ENCODE assay signal across 27 mouse cellular contexts in genomic region chr9:118718511-118718910, GRCm38 (mm10).
DNase-seq lines count a peak whose midpoint lies in the region; ATAC-seq and TF ChIP-seq lines count a peak whose summit lies in the region.
"Had no signal": no experiment of that assay in that cellular context is flagged by ENCODE, and none has a peak within 500 bp of the region (broad histone marks: within the 10 kb centered on the region; RNA-seq: fewer than 3 reads in every experiment).

No protein-coding gene starts in this region.

- no peak for TF ChIP-seq POLR2A in heart, adult 2 months (IDR thresholded peaks at IDR 0.05; ENCODE audit: insufficient read depth, low read depth, low read length)
- no peak for TF ChIP-seq POLR2A in thymus, adult 2 months (IDR thresholded peaks at IDR 0.05; ENCODE audit: control insufficient read depth, extremely low read depth, insufficient read depth, low read length, poor library complexity)

- intact Hi-C loops in heart, adult 2 months (cut with DNase I): no loop called here

- no peak for TF ChIP-seq CTCF in heart, adult 2 months (IDR thresholded peaks at IDR 0.05)
- no peak for TF ChIP-seq CTCF in thymus, adult 2 months (IDR thresholded peaks at IDR 0.05; ENCODE audit: borderline replicate concordance, control insufficient read depth, extremely low read depth, insufficient read depth, low read length, poor library complexity)
- no peak for TF ChIP-seq CTCF in intestine, postnatal 0 days (IDR thresholded peaks at IDR 0.05; ENCODE audit: low read depth)

- ATAC-seq in megakaryocyte, adult 5-6 weeks (ENCODE audit: poor library complexity, severe bottlenecking): no peak
- no peak for ATAC-seq in intestine, postnatal 0 days
- ATAC-seq: CD4-positive, CD25-positive, alpha-beta regulatory T cell, adult 4 months; forebrain, embryonic 16.5 days; hindbrain, postnatal 0 days had no signal

- WGBS in heart, adult 2 months: 93% methylated on average over 2 of the region's 2 CpGs
- WGBS in thymus, adult 2 months: 94% methylated on average over 2 of the region's 2 CpGs
- WGBS in intestine, postnatal 0 days: 76% methylated on average over 2 of the region's 2 CpGs

- peaks cover 18% of the 10 kb centered on the region for H3K4me1 ChIP-seq in heart, adult 2 months (ENCODE audit: control insufficient read depth, insufficient read depth, low read length)
- H3K4me1 ChIP-seq in thymus, adult 2 months (replicated peaks; ENCODE audit: control insufficient read depth, insufficient read depth, low read length): peaks cover 27% of the 10 kb centered on the region
- H3K4me1 ChIP-seq in intestine, postnatal 0 days (replicated peaks; ENCODE audit: control insufficient read depth, insufficient read depth, low read length): no peaks in the 10 kb centered on the region
- H3K4me1 ChIP-seq: embryonic facial prominence, embryonic 10.5 days; forebrain, embryonic 12.5 days had no signal

- no peaks in the 10 kb centered on the region for H3K9me3 ChIP-seq in intestine, postnatal 0 days (ENCODE audit: control insufficient read depth)
- H3K9me3 ChIP-seq: embryonic facial prominence, embryonic 10.5 days; embryonic facial prominence, embryonic 13.5 days; forebrain, embryonic 12.5 days; heart, embryonic 13.5 days had no signal

- H3K9ac ChIP-seq in heart, adult 2 months (ENCODE audit: low read depth, low read length): no peak overlapping the region
- H3K9ac ChIP-seq in intestine, postnatal 0 days (ENCODE audit: low read depth, low read length): no peak overlapping the region
- H3K9ac ChIP-seq: embryonic facial prominence, embryonic 13.5 days; forebrain, embryonic 12.5 days; heart, embryonic 13.5 days; hindbrain, embryonic 14.5 days had no signal

- H3K4me3 ChIP-seq in heart, adult 2 months: no peak overlapping the region
- H3K4me3 ChIP-seq in thymus, adult 2 months (ENCODE audit: control insufficient read depth, insufficient read depth, low read length): no peak overlapping the region
- no peak overlapping the region for H3K4me3 ChIP-seq in intestine, postnatal 0 days (ENCODE audit: low read depth, low read length)
- H3K4me3 ChIP-seq: embryonic facial prominence, embryonic 10.5 days; embryonic facial prominence, embryonic 13.5 days; erythroblast, embryonic 14.5 days; forebrain, embryonic 12.5 days; heart, embryonic 13.5 days had no signal

- peaks cover 9% of the 10 kb centered on the region for H3K36me3 ChIP-seq in heart, adult 2 months (ENCODE audit: control insufficient read depth, insufficient read depth, low read length)
- H3K36me3 ChIP-seq in thymus, adult 2 months (ENCODE audit: control insufficient read depth, insufficient read depth, low read length): no peaks in the 10 kb centered on the region
- H3K36me3 ChIP-seq in intestine, postnatal 0 days (ENCODE audit: control insufficient read depth, insufficient read depth): no peaks in the 10 kb centered on the region
- H3K36me3 ChIP-seq: forebrain, embryonic 12.5 days had no signal

- H3K27me3 ChIP-seq in heart, adult 2 months (ENCODE audit: control insufficient read depth, insufficient read depth, low read length): no peaks in the 10 kb centered on the region
- H3K27me3 ChIP-seq in thymus, adult 2 months (ENCODE audit: control insufficient read depth, insufficient read depth, low read length): no peaks in the 10 kb centered on the region
- no peaks in the 10 kb centered on the region for H3K27me3 ChIP-seq in intestine, postnatal 0 days (replicated peaks; ENCODE audit: control insufficient read depth, insufficient read depth, low read length)
- H3K27me3 ChIP-seq: embryonic facial prominence, embryonic 13.5 days; forebrain, embryonic 12.5 days; heart, embryonic 13.5 days had no signal

- H3K79me2 ChIP-seq in heart, adult 2 months (replicated peaks; ENCODE audit: control insufficient read depth, insufficient read depth, low read length): no peaks in the 10 kb centered on the region

- TF ChIP-seq EP300 in heart, adult 2 months (IDR thresholded peaks at IDR 0.05; ENCODE audit: insufficient read depth, low read depth, low read length): no peak

- H3K4me2 ChIP-seq in intestine, postnatal 0 days (replicated peaks; ENCODE audit: low read depth): no peak overlapping the region
- H3K4me2 ChIP-seq: embryonic facial prominence, embryonic 13.5 days; forebrain, embryonic 12.5 days; heart, embryonic 13.5 days; hindbrain, embryonic 14.5 days had no signal

- H3K27ac ChIP-seq in heart, adult 2 months: peak overlapping the region; percentile 48
- H3K27ac ChIP-seq in thymus, adult 2 months (ENCODE audit: control insufficient read depth, insufficient read depth, low read length): no peak overlapping the region
- H3K27ac ChIP-seq in intestine, postnatal 0 days (ENCODE audit: low read depth, low read length): no peak overlapping the region
- H3K27ac ChIP-seq: embryonic facial prominence, embryonic 10.5 days; embryonic facial prominence, embryonic 13.5 days; forebrain, embryonic 12.5 days; heart, embryonic 13.5 days; hindbrain, embryonic 14.5 days; hindbrain, postnatal 0 days had no signal

- DNase-seq in heart, adult 2 months: no peak
- DNase-seq in heart, adult 18-20 months: no peak
- peak; percentile 53 for DNase-seq in thymus, adult 2 months
- DNase-seq in thymus, postnatal 10 days (ENCODE audit: low spot score in 2 of 2): peak; percentile 72
- DNase-seq in thymus, postnatal 36 days: peak; percentile 37 to 69
- no peak for DNase-seq in lung, postnatal 25 days (ENCODE audit: low spot score)
- DNase-seq: adrenal gland, adult 2 months; adrenal gland, postnatal 14 days; cerebellum, adult 11-12 months; cerebellum, adult 8-10 months; cerebellum, postnatal 10 days; cerebellum, postnatal 36 days; embryo, embryonic 11 days; gastrocnemius, postnatal 25 days; heart, postnatal 14 days; heart, postnatal 4 days had no signal

Comparison
In these comparisons a context has a peak if more than half of its experiments do, and no peak if none do; other contexts are left out.
1. DNase-seq: peak in thymus, adult 2 months (single experiment), thymus, postnatal 10 days (2 of 2) and thymus, postnatal 36 days (2 of 2); none in heart, adult 2 months (0 of 2), heart, adult 18-20 months (0 of 2) and lung, postnatal 25 days (single experiment).